Mouse (Mus musculus) Patski (cell line): ENCODE measurements around the gene Cdh23. TPM values are rescaled to one million over a fixed set of nuclear protein-coding genes. Genes with fewer than 3 reads are reported as not detected.

Source experiments
- ATAC-seq: fragments of 100-300 bp; one replicate; pipeline ENCODE4 v1.8.0; 2021
- CTCF ChIA-PET: fragments of 350-600 bp; sonication (Branson Sonifier 250); formaldehyde crosslinking; loops from one replicate; lab custom pipeline; 2022; ENCODE audit warnings: inconsistent platforms; lab: Charles Lee
- POLR2A ChIA-PET: fragments of 350-600 bp; sonication (Branson Sonifier 250); formaldehyde crosslinking; loops from one replicate; lab custom pipeline; 2022; ENCODE audit warnings: antibody characterized with exemption, inconsistent platforms; lab: Charles Lee
- DNase-seq: peaks from one replicate; pipeline ENCODE4 v3.0.0-alpha.2; 2011; ENCODE audit warnings: low read depth, low spot score
- H3K27me3 ChIP-seq: fragments of 371-371 bp; one replicate; pipeline ENCODE4 v1.5.1; 2021
- CTCF ChIP-seq: fragments of 100-300 bp; IDR thresholded peaks from one replicate; pipeline ENCODE4 v1.5.1; 2021
- in situ Hi-C: fragments of 300-500 bp; cut with MboI; formaldehyde crosslinking; loops from 3 replicates; pipeline ENCODE4 v1.11.1; 2018; ENCODE audit warnings: low pct_unique_long_range_greater_than_20kb, mixed read lengths
- polyA plus RNA-seq: library from polyadenylated mRNA; unstranded; gene quantifications from one replicate; pipeline ENCODE4 v1.2.3, GENCODE M21; 2021

Gene Cdh23
- polyA plus RNA-seq, 1 experiment from 2014 or later: 0.19 TPM

DNA sequence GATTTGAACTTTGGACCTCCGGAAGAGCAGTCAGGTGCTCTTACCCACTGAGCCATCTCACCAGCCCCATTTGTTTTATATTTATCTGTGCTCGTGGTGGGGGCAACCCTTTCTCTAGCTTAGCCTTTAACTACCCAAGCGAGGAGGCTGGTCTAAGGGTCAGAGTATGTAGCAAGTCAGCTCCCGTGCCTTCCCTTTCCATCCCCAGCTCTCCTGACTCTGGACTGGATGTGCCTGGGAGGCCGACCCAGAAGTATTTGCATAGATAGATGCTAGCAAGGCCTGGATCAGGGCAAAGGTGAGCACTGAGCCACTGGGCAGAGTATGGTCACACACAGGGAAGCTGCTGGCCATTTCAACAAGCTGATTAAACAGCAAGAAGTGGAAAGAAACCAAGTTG lies 12.5 kb upstream of the Cdh23 start:
- no peak for TF ChIP-seq CTCF
- in situ Hi-C loops: no loop called here
- no peak for ATAC-seq
- no peaks in the 10 kb centered on the region for H3K27me3 ChIP-seq
- ChIA-PET POLR2A (no interaction called here), CTCF (no interaction called here)
- DNase-seq: no peak

- in situ Hi-C loops: no loop called here
- H3K27me3 ChIP-seq: peaks cover 7% of the 10 kb centered on the region
- ChIA-PET CTCF (no interaction called here), POLR2A (no interaction called here)
- DNase-seq: no peak
- no peak for TF ChIP-seq CTCF
- ATAC-seq: no peak
Measured at GRCm38 (mm10) chr10:60706268-60706667, 10.0 kb upstream of the Cdh23 start.

DNA sequence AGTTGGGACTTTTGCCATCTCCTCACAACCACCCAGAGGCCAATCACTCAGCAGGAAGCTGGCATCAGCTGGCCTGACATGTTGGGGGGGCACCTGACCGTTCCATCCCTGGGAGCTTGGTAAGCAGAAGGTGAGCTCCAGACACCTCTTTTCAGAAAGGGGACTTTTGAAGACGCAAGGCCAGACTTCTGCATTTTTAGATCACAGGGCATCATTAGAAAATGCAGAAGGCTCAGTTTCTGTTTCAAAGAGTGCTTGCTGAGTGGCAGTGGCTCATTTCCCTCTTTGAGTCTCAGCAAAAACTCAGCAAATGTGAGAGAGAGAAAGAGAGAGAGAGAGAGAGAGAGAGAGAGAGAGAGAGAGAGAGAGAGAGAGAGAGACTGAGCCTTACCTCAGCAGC lies 8.8 kb upstream of the Cdh23 start:
- POLR2A ChIA-PET: interaction anchor here (0.5 to 0.7 kb wide), 2 partner anchors 33 to 68 kb away, joined by 7 read pairs; no protein-coding TSS in a partner anchor
- no peak for TF ChIP-seq CTCF
- no peak for DNase-seq
- H3K27me3 ChIP-seq: peaks cover 11% of the 10 kb centered on the region
- CTCF ChIA-PET: no interaction called here
- ATAC-seq: no peak
- in situ Hi-C loops: no loop called here

GRCm38 (mm10) chr10:60697775-60698174 lies 1.5 kb upstream of the Cdh23 start:
- in situ Hi-C loops: loop anchor here (5.0 kb wide), 2 partner anchors 285 to 385 kb away; no protein-coding TSS in a partner anchor
- ChIA-PET CTCF (interaction anchor here (0.7 to 1.5 kb wide), 3 partner anchors 9 to 364 kb away, joined by 3 to 6 read pairs (median 3); no protein-coding TSS in a partner anchor), POLR2A (interaction anchor here (1.2 kb wide), 1 partner anchor 169 kb away, joined by 3 read pairs; no protein-coding TSS in a partner anchor)
- peaks cover 26% of the 10 kb centered on the region for H3K27me3 ChIP-seq
- ATAC-seq (no peak), DNase-seq (no peak)
- TF ChIP-seq CTCF: no peak

DNA sequence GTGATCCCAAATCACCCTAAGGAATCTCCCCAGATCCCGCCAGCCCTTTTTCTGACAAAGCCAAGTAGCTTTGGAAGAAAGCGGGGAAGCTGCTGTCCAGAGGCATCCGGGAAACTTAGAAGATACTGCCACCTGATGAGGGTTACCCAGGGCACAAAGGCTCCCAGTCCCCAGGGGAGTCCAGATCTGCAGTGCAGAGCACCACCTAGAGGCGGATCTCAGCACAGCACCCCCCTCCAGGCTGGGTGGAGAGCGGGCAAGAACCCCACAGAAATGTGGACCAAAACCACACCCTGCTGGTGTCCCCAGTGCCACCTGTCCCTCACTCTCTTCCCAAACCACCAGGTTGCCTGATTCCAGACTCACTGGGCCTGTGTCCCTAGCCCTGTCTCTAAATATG lies 685 bp upstream of the Cdh23 start:
- ATAC-seq: peak; percentile 57
- peak; percentile 93 for TF ChIP-seq CTCF
- in situ Hi-C loops: loop anchor here (5.0 kb wide), 2 partner anchors 285 to 385 kb away; no protein-coding TSS in a partner anchor

GRCm38 (mm10) chr10:60691671-60692390 lies 4.5 kb downstream of the Cdh23 start:
- ChIA-PET CTCF (no interaction called here), POLR2A (no interaction called here)
- no peak for TF ChIP-seq CTCF
- H3K27me3 ChIP-seq: peaks cover 32% of the 10 kb centered on the region
- in situ Hi-C loops: no loop called here
- DNase-seq (no peak), ATAC-seq (no peak)

More for the DNA sequence above, 685 bp upstream of the Cdh23 start:
- ChIA-PET POLR2A (interaction anchor here (1.2 kb wide), 1 partner anchor 168 kb away, joined by 3 read pairs; no protein-coding TSS in a partner anchor), CTCF (interaction anchor here (0.8 to 1.5 kb wide), 2 partner anchors 8 to 162 kb away, joined by 3 to 6 read pairs; no protein-coding TSS in a partner anchor)
- no peak for DNase-seq
- H3K27me3 ChIP-seq: peaks cover 24% of the 10 kb centered on the region

DNA sequence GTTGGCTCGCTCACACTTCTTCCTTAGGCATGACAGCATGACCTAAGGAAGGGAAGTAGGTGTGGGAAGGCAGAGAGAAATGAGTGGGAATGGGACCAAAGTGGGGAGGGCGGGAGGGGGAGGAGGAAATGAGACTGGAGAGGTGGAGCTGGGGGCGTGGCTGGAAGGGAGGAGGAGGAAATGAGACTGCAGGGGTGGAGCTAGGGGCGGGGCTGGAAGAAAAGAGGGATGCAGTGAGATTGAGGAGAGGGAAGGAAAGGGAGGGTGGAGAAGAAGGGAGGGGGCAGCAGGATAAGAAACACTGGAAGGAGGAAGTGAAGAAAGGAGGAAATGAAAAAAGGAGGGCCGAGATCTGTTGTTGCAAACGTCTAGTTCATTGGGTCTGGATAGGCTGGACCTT lies 5.3 kb downstream of the Cdh23 start:
- H3K27me3 ChIP-seq: peaks cover 41% of the 10 kb centered on the region

DNA sequence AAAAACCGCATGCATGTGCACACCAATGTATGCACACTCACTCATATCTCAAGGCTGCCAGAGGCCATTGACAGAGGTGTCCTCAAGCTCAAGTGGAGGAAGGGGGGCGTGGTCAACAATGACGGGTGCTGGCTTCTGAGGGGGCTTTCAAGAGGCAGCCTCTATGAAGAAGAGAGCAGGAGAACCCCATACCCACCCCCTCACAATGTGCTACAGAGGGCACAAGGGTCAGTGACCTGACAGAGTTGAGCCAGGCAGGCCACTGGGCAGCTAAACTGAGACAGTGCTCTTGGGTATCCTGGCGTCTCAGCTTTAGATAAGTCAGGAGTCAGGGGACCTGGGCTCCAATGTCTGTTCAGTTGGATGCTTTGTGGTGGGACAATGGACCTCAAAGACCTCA lies 6.9 kb downstream of the Cdh23 start:
- ATAC-seq (no peak), DNase-seq (no peak)
- TF ChIP-seq CTCF: no peak
- ChIA-PET CTCF (interaction anchor here (2.2 kb wide), 1 partner anchor 8 kb away, joined by 6 read pairs; no protein-coding TSS in a partner anchor), POLR2A (no interaction called here)
- peaks cover 51% of the 10 kb centered on the region for H3K27me3 ChIP-seq
- in situ Hi-C loops: loop anchor here (5.0 kb wide), 1 partner anchor 157 kb away; no protein-coding TSS in a partner anchor

More for the DNA sequence above, 5.3 kb downstream of the Cdh23 start:
- no peak for TF ChIP-seq CTCF
- DNase-seq (no peak), ATAC-seq (no peak)
- ChIA-PET POLR2A (interaction anchor here (0.5 to 0.7 kb wide), 2 partner anchors 183 to 504 kb away, joined by 3 to 4 read pairs; no protein-coding TSS in a partner anchor), CTCF (interaction anchor here (0.8 kb wide), 1 partner anchor 339 kb away, joined by 3 read pairs; no protein-coding TSS in a partner anchor)
- in situ Hi-C loops: no loop called here

GRCm38 (mm10) chr10:60687011-60687776 lies 9.1 kb downstream of the Cdh23 start:
- POLR2A ChIA-PET: no interaction called here
- ATAC-seq (peak; percentile 17), DNase-seq (no peak)
- H3K27me3 ChIP-seq: peaks cover 51% of the 10 kb centered on the region
- TF ChIP-seq CTCF: no peak
- CTCF ChIA-PET: interaction anchor here (2.2 kb wide), 1 partner anchor 10 kb away, joined by 6 read pairs; no protein-coding TSS in a partner anchor
- in situ Hi-C loops: loop anchor here (5.0 kb wide), 1 partner anchor 155 kb away; no protein-coding TSS in a partner anchor

DNA sequence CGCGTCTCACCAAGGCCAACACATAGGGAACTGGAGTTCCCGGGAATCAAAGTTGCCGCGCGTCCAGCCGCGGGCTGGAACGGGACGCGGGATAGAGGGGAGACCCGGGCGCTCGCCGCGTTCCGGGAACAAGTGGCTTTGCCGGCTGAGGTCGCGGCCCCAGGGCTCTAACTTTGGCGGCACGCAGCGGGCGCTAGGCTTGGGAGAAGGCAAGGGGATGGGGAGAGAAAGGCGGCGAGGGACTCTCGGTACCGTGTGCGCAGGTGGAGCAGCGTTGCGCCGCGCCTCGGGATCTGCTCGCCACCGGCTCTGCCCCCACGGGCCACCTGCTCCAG lies 9.7 kb downstream of the Cdh23 start:
- no peak for ATAC-seq
- no peak for TF ChIP-seq CTCF
- in situ Hi-C loops: loop anchor here (5.0 kb wide), 1 partner anchor 154 kb away; no protein-coding TSS in a partner anchor
- ChIA-PET CTCF (no interaction called here), POLR2A (no interaction called here)
- DNase-seq: no peak
- H3K27me3 ChIP-seq: peaks cover 51% of the 10 kb centered on the region
